Mouse (Mus musculus): ENCODE results near the gene Lpin3. TPM values are rescaled to one million over a fixed set of nuclear protein-coding genes. Genes with fewer than 3 reads are reported as not detected.
A peak's percentile ranks its signal among the peaks of the same experiment; 100 is the strongest.

Lpin3 gene
- total and polyA plus RNA-seq, 3 experiments, result 1.1 TPM; not detected in 2

DNA sequence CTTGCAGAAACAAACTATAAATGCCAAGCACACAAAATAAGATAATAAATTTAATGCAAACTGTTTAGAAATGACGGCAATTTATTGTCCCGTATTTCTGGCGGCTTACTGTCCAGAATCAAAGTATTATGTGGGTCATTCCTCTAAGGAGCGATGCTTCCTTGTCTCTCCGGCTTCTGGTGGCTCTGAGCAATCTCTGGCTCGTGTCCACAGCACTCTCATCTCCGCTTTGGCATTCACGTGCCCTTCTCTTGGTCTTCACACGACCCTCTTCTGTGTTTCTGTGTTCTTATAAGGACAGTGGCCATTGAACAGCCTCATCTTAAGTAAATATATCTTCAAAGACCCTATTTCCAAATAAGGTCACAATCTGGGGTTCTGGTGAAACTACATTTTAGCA is 34.2 kb downstream of the Lpin3 start:
- Histone ChIP-seq H3K4me2 (ENCODE audit: insufficient read depth, low read depth, poor library complexity, severe bottlenecking) (no peak overlapping the region), H3K9ac (ENCODE audit: insufficient read depth, low read depth) (no peak overlapping the region), H3K4me3 (replicated peaks in 1 of 3; ENCODE audit: low read depth in 2 of 3, low read length in 2 of 3, poor library complexity in 1 of 3) (no peak overlapping the region), H3K9me3 (replicated peaks; ENCODE audit: low read length) (peaks cover 10% of the 10 kb centered on the region), H3K27ac (ENCODE audit: insufficient read depth, low read depth) (no peak overlapping the region), H3K27me3 (replicated peaks) (no peaks in the 10 kb centered on the region), H3K4me1 (ENCODE audit: control insufficient read depth in 1 of 2, insufficient read depth in 2 of 2) (peaks cover 7 to 28% of the 10 kb centered on the region in 2 experiments; a peak in 3 of 4 replicates), H3K79me2 (replicated peaks; ENCODE audit: control insufficient read depth, extremely low read depth, insufficient read depth, poor library complexity, severe bottlenecking) (no peaks in the 10 kb centered on the region), H3K36me3 (replicated peaks in 1 of 2; ENCODE audit: control insufficient read depth in 1 of 2, insufficient read depth in 1 of 2, low read length in 1 of 2) (no peaks in the 10 kb centered on the region)
- DNase-seq (ENCODE audit: extremely low read depth), result no peak
- dilution Hi-C loops (cut with MboI; ENCODE audit: extremely low pct_ligation_motif_present, extremely low pct_unique_long_range_greater_than_20kb, low sequenced_read_pairs) (no loop called here), in situ Hi-C loops (cut with MboI; ENCODE audit: low pct_ligation_motif_present, low pct_unique_long_range_greater_than_20kb, low sequenced_read_pairs) (no loop called here)
- TF ChIP-seq PAX5 (IDR thresholded peaks at IDR 0.05; ENCODE audit: low read length), result no peak
- TF ChIP-seq EP300 (IDR thresholded peaks at IDR 0.05; ENCODE audit: low read length), result no peak
- no peak for TF ChIP-seq USF1 (IDR thresholded peaks at IDR 0.05; ENCODE audit: low read depth, low read length)
- no peak for TF ChIP-seq POLR2A (IDR thresholded peaks at IDR 0.05; ENCODE audit: low read depth, low read length)
- no peak for TF ChIP-seq POLR2AphosphoS2 (IDR thresholded peaks at IDR 0.05; ENCODE audit: low read depth, low read length)
- no peak for TF ChIP-seq ZC3H11A (IDR thresholded peaks at IDR 0.05; ENCODE audit: low read depth, low read length)
- no peak for TF ChIP-seq ZMIZ1 (IDR thresholded peaks at IDR 0.05; ENCODE audit: low read depth, low read length)
- no peak for TF ChIP-seq JUND (conservative IDR thresholded peaks at IDR 0.05; ENCODE audit: low read depth, low read length)
- no peak for TF ChIP-seq CHD2 (IDR thresholded peaks at IDR 0.05; ENCODE audit: low read length)
- TF ChIP-seq BHLHE40 (IDR thresholded peaks at IDR 0.05; ENCODE audit: low read depth, low read length), result no peak
- no peak for TF ChIP-seq CHD1 (IDR thresholded peaks at IDR 0.05; ENCODE audit: low read depth, low read length)

DNA sequence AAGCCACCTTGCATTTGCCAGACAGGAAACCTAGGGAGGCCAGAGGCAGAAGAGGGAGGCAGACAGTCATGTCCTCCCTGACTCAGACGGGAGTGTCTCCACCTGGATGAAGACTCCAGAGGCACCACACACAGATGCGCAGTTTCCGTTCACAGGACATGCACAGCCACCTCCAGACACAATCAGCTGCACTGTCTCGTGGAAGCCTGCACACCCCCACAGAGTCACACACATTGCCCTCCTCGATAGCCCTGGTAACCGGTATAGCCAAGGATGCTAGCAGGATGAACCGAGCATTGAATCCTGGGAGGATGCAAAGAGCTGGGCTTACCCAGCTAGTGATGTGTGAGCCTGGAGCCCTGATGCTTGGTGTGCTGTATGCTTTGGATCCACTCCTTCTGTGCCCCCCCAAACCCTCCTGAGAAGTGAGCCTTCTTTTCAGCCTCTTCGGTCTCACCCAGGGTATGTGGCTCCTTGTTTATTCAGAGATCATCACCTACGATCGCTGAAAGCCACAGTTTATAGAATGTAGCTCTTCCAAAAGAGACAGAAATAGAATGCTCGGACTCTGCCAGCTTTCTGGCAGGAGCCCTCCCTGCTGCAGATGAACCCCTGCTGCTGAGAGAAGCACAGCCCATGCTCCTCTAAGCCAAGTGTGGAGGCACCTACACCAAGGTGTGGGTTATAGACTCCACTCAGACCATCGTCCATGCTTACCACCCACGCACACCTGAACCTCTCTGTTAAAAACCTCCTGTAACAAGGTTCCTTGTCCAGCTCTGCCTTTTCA is 35.5 kb downstream of the Lpin3 start:
- H3K27me3 ChIP-seq (replicated peaks), result no peaks in the 10 kb centered on the region
- H3K4me3 ChIP-seq (replicated peaks in 1 of 3; ENCODE audit: low read depth in 2 of 3, low read length in 2 of 3, poor library complexity in 1 of 3), result no peak overlapping the region
- no peak for TF ChIP-seq EP300 (IDR thresholded peaks at IDR 0.05; ENCODE audit: low read length)
- no peak for TF ChIP-seq ZKSCAN1 (IDR thresholded peaks at IDR 0.05; ENCODE audit: borderline replicate concordance, low read depth, low read length)
- no peak for TF ChIP-seq MAZ (IDR thresholded peaks at IDR 0.05; ENCODE audit: low read depth, low read length)
- TF ChIP-seq CHD2 (IDR thresholded peaks at IDR 0.05; ENCODE audit: low read length), result no peak

DNA sequence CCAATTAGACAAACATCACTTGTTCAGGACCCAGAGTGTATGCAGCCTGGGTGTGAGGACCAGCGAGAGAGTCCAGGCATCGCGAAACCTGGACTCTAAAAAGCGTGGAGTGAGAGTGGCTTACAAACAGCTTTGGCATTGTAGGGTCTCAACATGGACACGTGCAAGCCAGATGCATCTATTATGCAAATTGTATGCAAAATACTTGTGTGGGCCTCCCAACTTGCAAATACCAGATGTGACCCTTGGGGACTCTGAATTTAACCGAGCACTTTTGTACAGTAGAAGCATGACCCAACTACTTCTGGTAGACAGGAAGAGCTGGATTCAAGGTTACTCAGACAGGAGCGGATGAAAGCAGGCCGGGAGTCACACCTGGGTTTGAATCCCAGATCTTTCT is 36.2 kb downstream of the Lpin3 start:
- H3K27me3 ChIP-seq (replicated peaks), result no peaks in the 10 kb centered on the region
- H3K36me3 ChIP-seq (replicated peaks in 1 of 2; ENCODE audit: control insufficient read depth in 1 of 2, insufficient read depth in 1 of 2, low read length in 1 of 2), result no peaks in the 10 kb centered on the region
- in situ Hi-C loops (cut with MboI; ENCODE audit: low pct_ligation_motif_present, low pct_unique_long_range_greater_than_20kb, low sequenced_read_pairs), result no loop called here
- peaks cover 7% of the 10 kb centered on the region for H3K9me3 ChIP-seq (replicated peaks; ENCODE audit: low read length)
- no peak overlapping the region for H3K4me2 ChIP-seq (ENCODE audit: insufficient read depth, low read depth, poor library complexity, severe bottlenecking)
- TF ChIP-seq EP300 (IDR thresholded peaks at IDR 0.05; ENCODE audit: low read length) (no peak), BHLHE40 (IDR thresholded peaks at IDR 0.05; ENCODE audit: low read depth, low read length) (peak; percentile 69)
- H3K9ac ChIP-seq (ENCODE audit: insufficient read depth, low read depth), result no peak overlapping the region
- H3K4me1 ChIP-seq (ENCODE audit: control insufficient read depth in 1 of 2, insufficient read depth in 2 of 2), result peaks cover 7 to 37% of the 10 kb centered on the region in 2 experiments; a peak in 3 of 4 replicates
- no peak overlapping the region for H3K27ac ChIP-seq (ENCODE audit: insufficient read depth, low read depth)
- dilution Hi-C loops (cut with MboI; ENCODE audit: extremely low pct_ligation_motif_present, extremely low pct_unique_long_range_greater_than_20kb, low sequenced_read_pairs), result no loop called here
- no peaks in the 10 kb centered on the region for H3K79me2 ChIP-seq (replicated peaks; ENCODE audit: control insufficient read depth, extremely low read depth, insufficient read depth, poor library complexity, severe bottlenecking)
- peak; percentile 47 for DNase-seq (ENCODE audit: extremely low read depth)
- H3K4me3 ChIP-seq (replicated peaks in 1 of 3; ENCODE audit: low read depth in 2 of 3, low read length in 2 of 3, poor library complexity in 1 of 3), result no peak overlapping the region

More for the DNA sequence above, 35.5 kb downstream of the Lpin3 start:
- Histone ChIP-seq H3K4me1 (ENCODE audit: control insufficient read depth in 1 of 2, insufficient read depth in 2 of 2) (peaks cover 7 to 32% of the 10 kb centered on the region in 2 experiments; a peak in 3 of 4 replicates), H3K79me2 (replicated peaks; ENCODE audit: control insufficient read depth, extremely low read depth, insufficient read depth, poor library complexity, severe bottlenecking) (no peaks in the 10 kb centered on the region), H3K9me3 (replicated peaks; ENCODE audit: low read length) (peaks cover 10% of the 10 kb centered on the region), H3K36me3 (replicated peaks in 1 of 2; ENCODE audit: control insufficient read depth in 1 of 2, insufficient read depth in 1 of 2, low read length in 1 of 2) (no peaks in the 10 kb centered on the region), H3K4me2 (ENCODE audit: insufficient read depth, low read depth, poor library complexity, severe bottlenecking) (no peak overlapping the region), H3K27ac (ENCODE audit: insufficient read depth, low read depth) (no peak overlapping the region), H3K9ac (ENCODE audit: insufficient read depth, low read depth) (no peak overlapping the region)
- dilution Hi-C loops (cut with MboI; ENCODE audit: extremely low pct_ligation_motif_present, extremely low pct_unique_long_range_greater_than_20kb, low sequenced_read_pairs) (no loop called here), in situ Hi-C loops (cut with MboI; ENCODE audit: low pct_ligation_motif_present, low pct_unique_long_range_greater_than_20kb, low sequenced_read_pairs) (no loop called here)
- no peak for DNase-seq (ENCODE audit: extremely low read depth)

Data from CH12.LX (cell line).